Mouse (Mus musculus) telencephalon, adult 2 months (tissue): ENCODE data around the gene Ngly1.

Experiments used
- DNase-seq: peaks from one replicate; pipeline ENCODE4 v3.0.0-alpha.2; 2011; ENCODE audit warnings: low read depth, low spot score

The Ngly1 gene

GRCm38 (mm10) chr14:16328959-16329480 lies 79.9 kb downstream of the Ngly1 start:
- DNase-seq: no peak

- DNase-seq: no peak
These were observed 80.7 kb downstream of the Ngly1 start for GRCm38 (mm10) chr14:16329756-16330155.

GRCm38 (mm10) chr14:16334260-16334659 lies 85.2 kb downstream of the Ngly1 start:
- DNase-seq: no peak

- no peak for DNase-seq
These were observed 86.8 kb downstream of the Ngly1 start for GRCm38 (mm10) chr14:16335835-16336417.

- DNase-seq: no peak
These were observed 98.4 kb downstream of the Ngly1 start for GRCm38 (mm10) chr14:16347505-16347904.

- no peak for DNase-seq
These were observed 110.6 kb downstream of the Ngly1 start for GRCm38 (mm10) chr14:16359704-16360103.
